Comparison of ENCODE assay signal across 8 mouse cellular contexts in the genomic region with DNA sequence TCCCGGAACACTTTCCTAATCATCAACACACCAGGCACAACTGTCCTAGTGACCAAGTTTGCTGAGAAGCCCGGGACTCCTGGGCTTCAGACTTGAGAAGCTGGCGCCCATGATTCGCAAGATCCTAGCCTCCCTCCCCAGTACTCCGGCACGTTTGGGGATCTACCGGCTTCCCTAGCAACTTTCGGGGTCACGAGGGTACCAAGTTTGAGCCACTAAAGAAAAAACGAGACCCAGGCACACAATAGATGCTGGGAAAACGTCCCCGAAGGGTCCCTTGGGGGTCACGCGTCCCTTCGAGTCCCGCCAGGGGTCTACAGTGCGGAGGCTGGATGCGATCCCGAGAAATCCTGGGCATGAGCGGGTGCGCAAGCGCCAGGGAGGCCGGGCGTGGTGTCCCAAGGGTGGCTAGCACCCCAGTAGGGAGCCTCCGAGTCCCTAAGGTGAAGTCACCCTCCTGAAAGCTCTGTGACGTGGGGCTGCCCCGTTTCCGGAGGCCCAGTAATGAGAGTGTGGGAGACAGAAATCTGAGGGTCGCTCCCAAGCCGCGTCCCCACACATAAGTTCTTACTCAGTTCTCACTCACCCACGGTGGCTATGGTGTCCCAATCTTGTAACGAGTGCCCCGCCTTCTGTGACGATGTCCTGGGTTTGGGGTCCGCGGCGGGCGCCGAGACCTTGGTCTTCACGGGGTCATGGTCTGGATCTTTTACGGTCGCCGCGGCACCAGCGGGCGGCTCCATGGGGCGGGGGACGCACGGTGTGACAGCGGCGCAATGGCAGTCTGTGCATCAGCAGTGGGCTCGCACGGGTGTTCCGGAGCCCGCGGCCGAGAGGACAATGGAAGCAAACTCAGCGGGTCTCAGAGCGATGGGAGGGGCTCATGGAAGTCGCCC. TPM values are rescaled to one million over a fixed set of nuclear protein-coding genes. Genes with fewer than 3 reads are reported as not detected.
DNase-seq lines count a peak whose midpoint lies in the region; ATAC-seq and TF ChIP-seq lines count a peak whose summit lies in the region.

No protein-coding gene starts in this region.

- H3K4me2 ChIP-seq in forebrain, embryonic 16.5 days (ENCODE audit: low read length): peak overlapping the region; percentile 50
- peak overlapping the region; percentile 55 for H3K4me2 ChIP-seq in neural tube, embryonic 14.5 days (ENCODE audit: low read depth, low read length)

- H3K4me3 ChIP-seq in erythroblast, embryonic 14.5 days (replicated peaks): peak overlapping the region; percentile 71
- peak overlapping the region; percentile 82 for H3K4me3 ChIP-seq in brown adipose tissue, adult 24 weeks (ENCODE audit: insufficient read depth, low read depth, low read length)
- H3K4me3 ChIP-seq in forebrain, embryonic 16.5 days (replicated peaks; ENCODE audit: low read length): peak overlapping the region; percentile 67
- H3K4me3 ChIP-seq in lung, adult 2 months (replicated peaks; ENCODE audit: extremely low read depth, low read depth, low read length): peak overlapping the region; percentile 74
- peak overlapping the region; percentile 56 for H3K4me3 ChIP-seq in neural tube, embryonic 14.5 days (ENCODE audit: low read depth, low read length)

- no peak for ATAC-seq in erythroblast, adult 5-6 weeks (replicated peaks; ENCODE audit: low FRiP score, poor library complexity, severe bottlenecking)
- ATAC-seq in forebrain, embryonic 16.5 days: peak; percentile 80
- ATAC-seq in inflammation-experienced regulatory T-cells, adult 6 months: peak; percentile 26
- ATAC-seq in neural tube, embryonic 14.5 days (ENCODE audit: low read depth): peak; percentile 83

- no peaks in the 10 kb centered on the region for H3K36me3 ChIP-seq in erythroblast, embryonic 14.5 days (ENCODE audit: control insufficient read depth)
- H3K36me3 ChIP-seq in forebrain, embryonic 16.5 days (ENCODE audit: control insufficient read depth, insufficient read depth): no peaks in the 10 kb centered on the region
- no peaks in the 10 kb centered on the region for H3K36me3 ChIP-seq in neural tube, embryonic 14.5 days (ENCODE audit: control insufficient read depth, insufficient read depth, low read length)

- TF ChIP-seq POLR2A in lung, adult 2 months (IDR thresholded peaks at IDR 0.05; ENCODE audit: borderline replicate concordance, extremely low read depth, low read depth, low read length): no peak

- H3K27me3 ChIP-seq in erythroblast, embryonic 14.5 days (ENCODE audit: control insufficient read depth): peaks cover 4% of the 10 kb centered on the region; the same call in 1 of the 2 replicates
- H3K27me3 ChIP-seq in forebrain, embryonic 16.5 days (replicated peaks; ENCODE audit: control insufficient read depth, insufficient read depth, low read length): no peaks in the 10 kb centered on the region
- H3K27me3 ChIP-seq in neural tube, embryonic 14.5 days (ENCODE audit: control insufficient read depth, insufficient read depth, low read length): no peaks in the 10 kb centered on the region

- peak overlapping the region; percentile 72 for H3K9ac ChIP-seq in forebrain, embryonic 16.5 days (replicated peaks; ENCODE audit: low read depth, low read length)
- peak overlapping the region; percentile 62 for H3K9ac ChIP-seq in neural tube, embryonic 14.5 days (replicated peaks; ENCODE audit: low read depth, low read length)

- peak overlapping the region; percentile 93 for H3K27ac ChIP-seq in brown adipose tissue, adult 24 weeks (replicated peaks; ENCODE audit: low read depth, low read length)
- peak overlapping the region; percentile 75 for H3K27ac ChIP-seq in forebrain, embryonic 16.5 days (ENCODE audit: low read length)
- peak overlapping the region; percentile 70 for H3K27ac ChIP-seq in neural tube, embryonic 14.5 days (ENCODE audit: low read depth, low read length)

- DNase-seq in CD8-positive naive resting alpha-beta T cell, adult 2 months (ENCODE audit: low read depth in 2 of 2, low spot score in 2 of 2): peak; percentile 20 to 42
- DNase-seq in lung, adult 2 months: peak; percentile 52

- no peak for TF ChIP-seq CTCF in lung, adult 2 months (IDR thresholded peaks at IDR 0.05; ENCODE audit: insufficient read depth, low read length)

- WGBS in forebrain, embryonic 16.5 days: 16% methylated on average over 60 of the region's 61 CpGs
- 32% methylated on average over 61 of the region's 61 CpGs for WGBS in lung, adult 2 months
- WGBS in neural tube, embryonic 14.5 days: 20% methylated on average over 55 of the region's 61 CpGs

- H3K9me3 ChIP-seq in erythroblast, embryonic 14.5 days (ENCODE audit: control insufficient read depth, low read length): peaks cover 7% of the 10 kb centered on the region; the same call in 1 of the 2 replicates
- H3K9me3 ChIP-seq in forebrain, embryonic 16.5 days (ENCODE audit: control insufficient read depth, low read length): no peaks in the 10 kb centered on the region
- H3K9me3 ChIP-seq in neural tube, embryonic 14.5 days (ENCODE audit: control insufficient read depth, low read length): no peaks in the 10 kb centered on the region

- H3K4me1 ChIP-seq in erythroblast, embryonic 14.5 days (ENCODE audit: control insufficient read depth): peaks cover 16% of the 10 kb centered on the region
- H3K4me1 ChIP-seq in brown adipose tissue, adult 24 weeks (ENCODE audit: control insufficient read depth, insufficient read depth, insufficient read length, low read length): peaks cover 4% of the 10 kb centered on the region; the same call in 1 of the 2 replicates
- peaks cover 10% of the 10 kb centered on the region for H3K4me1 ChIP-seq in forebrain, embryonic 16.5 days (replicated peaks; ENCODE audit: control insufficient read depth, insufficient read depth, low read length)
- peaks cover 6% of the 10 kb centered on the region for H3K4me1 ChIP-seq in lung, adult 2 months (ENCODE audit: control insufficient read depth, insufficient read depth, low read length)
- H3K4me1 ChIP-seq in neural tube, embryonic 14.5 days (ENCODE audit: control insufficient read depth, insufficient read depth, low read length): 0 out of 2 replicates have a peak, but pooled peaks cover 3% of the 10 kb centered on the region

RNA-seq across cellular contexts. Expression of a gene that starts 0.9 kb away (rescaled TPM):
- polyA plus RNA-seq in erythroblast, embryonic 14.5 days (2012): 0.05 and 0.06 TPM in 2 replicates
- total RNA-seq in erythroblast, adult 5-6 weeks (2015; ENCODE audit: low replicate concordance): 4.4 and 10.2 TPM in 2 replicates
- 2.6 and 3.3 TPM in 2 replicates for total RNA-seq in erythroblast, adult 5-6 weeks (2017; ENCODE audit: low replicate concordance)
- 8.0 and 8.1 TPM in 2 replicates for polyA plus RNA-seq in brown adipose tissue, adult 24 weeks (2012; ENCODE audit: insufficient read depth, insufficient read length, missing spikeins)
- 35.7 and 42.0 TPM in 2 replicates for polyA plus RNA-seq in forebrain, embryonic 16.5 days (2015; fragmentation: Nextera tagmentation; extraction: Ambion mirVana)
- polyA plus RNA-seq in inflammation-experienced regulatory T-cells, adult 6 months (2017; shearing (Covaris generic)): 10 to 100 TPM; 22.8 to 37.5 (median 24.9) TPM
- 15.0 and 21.8 TPM in 2 replicates for polyA plus RNA-seq in lung, adult 2 months (2012; rRNA removed)
- 28.9 and 32.8 TPM in 2 replicates for polyA plus RNA-seq in neural tube, embryonic 14.5 days (2014; fragmentation: Nextera tagmentation; extraction: Ambion mirVana)

RNA-seq across cellular contexts. Expression of a gene that starts 58.2 kb away (rescaled TPM):
- not detected in 2 replicates for polyA plus RNA-seq in erythroblast, embryonic 14.5 days (2012)
- total RNA-seq in erythroblast, adult 5-6 weeks (2015; ENCODE audit: low replicate concordance): not detected in 2 replicates
- not detected in 2 replicates for total RNA-seq in erythroblast, adult 5-6 weeks (2017; ENCODE audit: low replicate concordance)
- polyA plus RNA-seq in brown adipose tissue, adult 24 weeks (2012; ENCODE audit: insufficient read depth, insufficient read length, missing spikeins): not detected in 2 replicates
- polyA plus RNA-seq in forebrain, embryonic 16.5 days (2015; fragmentation: Nextera tagmentation; extraction: Ambion mirVana): not detected in 2 replicates
- not detected for polyA plus RNA-seq in inflammation-experienced regulatory T-cells, adult 6 months (2017; shearing (Covaris generic))
- polyA plus RNA-seq in lung, adult 2 months (2012; rRNA removed): not detected in 2 replicates
- polyA plus RNA-seq in neural tube, embryonic 14.5 days (2014; fragmentation: Nextera tagmentation; extraction: Ambion mirVana): not detected in 2 replicates
